Mouse (Mus musculus) spleen, adult 2 months (tissue): ENCODE data around the gene Cobl.

ENCODE experiments used
- CTCF ChIP-seq: fragments of 200-500 bp; IDR thresholded peaks from 2 replicates; pipeline ENCODE4 v1.5.1; 2011; ENCODE audit warnings: mild to moderate bottlenecking, inconsistent platforms; ENCODE audit not compliant: insufficient read depth, insufficient read length, insufficient replicate concordance; ENCODE audit errors: extremely low read depth
- POLR2A ChIP-seq: fragments of 200-500 bp; IDR thresholded peaks from 2 replicates; pipeline ENCODE4 v1.6.1; 2011; ENCODE audit warnings: low read depth, low read length, inconsistent platforms

DNA sequence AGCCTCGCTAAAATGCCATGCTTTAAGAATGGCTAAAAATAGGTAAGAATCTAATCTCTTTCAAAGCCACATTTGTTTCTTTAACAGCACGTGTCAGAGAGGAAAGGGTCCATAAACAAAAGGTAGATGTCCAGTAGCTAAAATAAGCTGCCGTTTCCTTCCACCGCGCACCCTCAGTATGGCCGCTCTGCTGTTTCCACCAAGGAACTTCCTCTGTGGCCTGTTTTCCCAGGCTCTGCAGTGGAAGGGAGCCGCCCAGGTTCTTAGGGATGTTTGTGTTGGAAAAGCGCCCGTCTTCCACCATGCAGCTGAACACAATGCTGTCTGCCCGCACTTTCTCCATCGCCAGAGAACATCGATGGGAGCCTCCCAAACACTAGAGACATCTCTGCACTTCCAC lies 128.6 kb downstream of the Cobl start:
- no peak for TF ChIP-seq CTCF
- no peak for TF ChIP-seq POLR2A
